Mouse (Mus musculus) kidney, postnatal 36 days (tissue): Measurements from ENCODE around the gene Stmn1.
A peak's percentile ranks its signal among the peaks of the same experiment; 100 is the strongest.

Experiments used
- DNase-seq, 2 experiments: peaks; one replicate each; pipeline ENCODE4 v3.0.0; 2021 to 2022; ENCODE audit warnings: mixed read lengths in 2 of 2

Stmn1 gene

GRCm38 (mm10) chr4:134468215-134468575 lies at the start of gene Stmn1:
TSS of gene Stmn1 (plus strand) at chr4:134468320.
- DNase-seq = peak; percentile 97

DNA sequence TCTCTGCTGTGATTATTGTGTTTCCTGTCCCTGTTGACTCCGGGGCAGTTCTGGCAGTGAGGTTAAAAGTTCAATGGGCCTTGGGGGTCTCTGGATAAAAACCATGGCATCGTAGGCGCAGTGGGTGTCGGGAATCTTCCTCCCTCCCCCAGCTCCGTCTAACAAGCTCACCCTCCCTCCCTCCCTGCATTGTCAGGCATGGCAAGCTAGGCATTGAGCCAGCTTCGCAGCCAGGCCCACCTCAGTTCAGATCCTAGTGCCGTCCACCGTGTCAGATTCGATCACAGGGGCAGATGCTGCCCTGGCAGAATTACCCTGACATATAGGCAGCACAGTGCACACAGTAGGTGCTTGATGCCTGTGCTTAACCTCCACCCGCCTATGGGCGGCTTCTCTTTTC lies 46.1 kb upstream of the Stmn1 start:
- DNase-seq = no peak

GRCm38 (mm10) chr4:134423949-134424348 lies 44.2 kb upstream of the Stmn1 start:
- DNase-seq = no peak

DNA sequence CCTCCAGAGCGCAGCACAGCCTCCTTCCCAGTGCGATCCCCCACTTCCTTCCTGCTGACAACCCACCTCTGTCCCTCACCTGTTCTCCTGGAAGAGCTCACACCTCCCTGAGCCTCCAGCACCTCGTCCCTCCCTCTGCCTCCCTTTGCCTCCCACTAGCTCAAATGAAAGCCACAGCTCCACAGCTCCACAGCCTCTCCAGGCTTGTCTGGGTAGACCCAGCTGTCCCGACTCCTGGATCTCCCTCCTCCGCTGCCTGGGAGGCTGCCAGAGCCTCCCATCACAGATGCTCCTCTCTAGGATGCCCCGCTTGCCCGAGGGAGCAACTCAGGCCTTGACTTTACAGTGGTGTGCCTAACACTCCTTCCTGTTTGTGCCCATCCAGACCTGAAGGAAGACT lies 43.0 kb upstream of the Stmn1 start:
- no peak for DNase-seq

DNA sequence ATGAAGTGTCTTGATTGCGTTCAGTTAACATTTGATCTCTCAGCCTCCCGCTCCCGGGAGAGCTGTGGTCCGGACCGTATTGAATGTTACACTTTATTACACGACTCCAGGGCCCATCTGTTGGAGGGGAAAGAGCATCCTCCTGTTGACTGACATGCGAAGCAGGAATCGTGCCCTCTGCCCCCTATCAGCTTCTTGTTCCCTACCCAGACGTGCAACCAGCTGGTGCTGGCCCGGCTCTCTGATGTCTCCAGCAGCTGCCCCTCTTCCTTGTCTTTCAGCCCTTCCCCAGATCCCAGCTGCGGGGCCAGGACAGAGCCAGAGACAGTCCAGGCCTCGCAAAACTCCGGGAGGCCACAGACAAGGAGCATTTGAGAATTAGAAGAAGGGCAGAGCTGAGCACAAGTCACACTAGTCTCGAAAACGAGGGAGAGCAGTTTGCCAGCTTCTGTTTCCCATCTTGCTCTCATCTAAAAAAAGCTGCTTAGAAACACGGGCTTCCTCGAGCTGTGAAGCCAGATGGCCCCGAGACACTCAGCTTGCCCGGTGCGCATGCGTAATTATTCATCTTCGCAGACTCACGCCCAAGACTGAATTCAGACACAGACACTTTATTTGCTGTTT lies 37.6 kb upstream of the Stmn1 start:
- peak in 1 of 2 experiments; percentile 38 for DNase-seq

- DNase-seq = no peak
Measured at GRCm38 (mm10) chr4:134432686-134433360, 35.3 kb upstream of the Stmn1 start.

DNA sequence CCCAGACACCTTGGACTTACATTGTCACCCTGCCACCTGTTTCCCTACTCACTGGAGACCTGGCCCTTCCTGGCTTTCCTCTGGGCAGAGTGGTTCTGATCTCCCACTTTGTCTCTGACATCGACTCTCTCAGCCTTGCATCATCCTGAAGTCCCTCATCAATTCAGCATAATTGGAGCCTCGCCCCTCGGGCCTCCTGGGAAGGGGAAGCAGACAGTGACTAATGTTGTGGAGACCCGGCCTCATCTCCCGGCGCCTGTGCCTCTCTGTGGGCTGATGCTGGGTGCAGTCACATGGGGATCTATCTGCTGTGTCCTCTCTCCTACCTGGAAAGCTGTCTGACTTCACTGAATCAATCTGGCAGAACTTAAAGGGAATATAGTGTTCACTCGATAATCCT lies 31.9 kb upstream of the Stmn1 start:
- DNase-seq = no peak

- no peak for DNase-seq
Measured at GRCm38 (mm10) chr4:134436659-134437058, 31.5 kb upstream of the Stmn1 start.

DNA sequence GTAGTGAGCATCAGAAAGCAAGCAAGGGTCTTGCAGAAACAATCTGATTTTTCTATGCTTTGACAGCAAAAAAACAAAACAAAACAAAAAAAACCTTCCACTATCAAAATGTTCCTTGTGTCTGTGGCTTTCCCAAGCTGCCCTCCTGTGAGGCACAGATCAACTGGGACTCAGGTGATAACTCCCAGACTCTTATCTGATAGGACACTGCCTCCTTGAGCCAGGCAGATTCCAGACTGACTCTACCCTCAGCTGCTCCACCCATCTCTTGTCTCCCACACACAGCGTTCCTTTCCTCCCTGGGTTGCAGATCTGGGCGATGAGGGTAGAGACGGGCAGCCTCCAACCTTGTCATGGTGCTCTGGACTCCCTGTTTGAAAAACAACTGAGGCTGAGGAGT lies 29.0 kb upstream of the Stmn1 start:
- DNase-seq = no peak

DNA sequence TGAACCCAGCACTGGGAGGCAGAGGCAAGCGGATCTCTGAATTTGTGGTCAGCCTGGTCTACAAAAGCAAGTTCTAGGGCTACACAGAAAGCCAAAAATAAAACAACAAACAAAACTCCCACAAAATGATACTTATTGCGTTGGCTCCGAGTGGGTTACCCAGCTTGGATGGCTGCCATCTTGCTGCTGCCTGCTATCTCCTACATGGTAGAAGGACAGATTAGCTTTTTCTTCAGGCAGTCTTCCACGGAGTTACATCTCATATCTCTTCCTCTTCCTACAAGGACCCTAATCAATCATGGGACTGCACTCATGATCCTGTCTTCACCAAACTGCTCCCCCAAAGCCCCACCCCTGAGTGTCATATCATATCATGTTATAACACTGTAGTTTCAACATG lies 28.2 kb upstream of the Stmn1 start:
- DNase-seq = no peak

DNA sequence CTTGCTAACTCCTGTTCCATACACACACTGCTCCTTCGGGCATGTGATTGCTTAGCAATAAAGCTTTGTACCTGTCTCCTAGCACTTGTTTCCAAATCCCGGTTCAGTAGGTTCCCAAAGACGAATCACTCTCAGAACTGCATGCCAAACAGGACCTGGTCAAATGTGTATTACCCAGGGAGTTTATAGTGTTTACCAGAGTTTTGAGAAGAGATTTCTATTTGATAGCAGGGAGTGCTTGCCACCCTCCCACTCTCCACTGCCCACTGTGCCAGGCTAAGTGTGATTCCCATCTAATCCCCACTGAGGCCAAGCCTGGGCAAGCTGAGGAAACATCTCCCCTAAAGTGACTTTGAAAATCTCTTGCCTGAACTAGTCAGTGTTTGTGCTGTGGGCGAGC lies 25.9 kb upstream of the Stmn1 start:
- DNase-seq = no peak

DNA sequence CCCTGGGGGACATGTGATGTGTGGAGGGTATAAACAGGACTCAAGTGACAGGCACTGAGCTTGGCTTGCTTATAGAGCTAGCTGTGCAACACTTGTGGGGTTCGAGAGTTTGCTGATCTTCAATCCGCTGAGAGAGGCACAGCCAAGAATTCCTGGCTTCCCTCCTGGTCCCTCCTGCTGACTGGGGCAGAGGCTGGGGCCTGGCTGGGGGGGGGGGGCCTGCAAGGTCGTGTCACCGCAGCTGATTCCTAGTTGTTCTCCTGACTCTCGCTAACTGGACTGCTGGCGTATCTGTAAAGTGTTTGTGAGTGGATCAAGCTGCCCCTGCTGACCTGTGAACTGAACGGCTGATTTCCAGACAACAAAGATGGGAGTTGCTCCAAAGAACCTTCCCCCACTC lies 24.5 kb upstream of the Stmn1 start:
- DNase-seq = no peak

DNA sequence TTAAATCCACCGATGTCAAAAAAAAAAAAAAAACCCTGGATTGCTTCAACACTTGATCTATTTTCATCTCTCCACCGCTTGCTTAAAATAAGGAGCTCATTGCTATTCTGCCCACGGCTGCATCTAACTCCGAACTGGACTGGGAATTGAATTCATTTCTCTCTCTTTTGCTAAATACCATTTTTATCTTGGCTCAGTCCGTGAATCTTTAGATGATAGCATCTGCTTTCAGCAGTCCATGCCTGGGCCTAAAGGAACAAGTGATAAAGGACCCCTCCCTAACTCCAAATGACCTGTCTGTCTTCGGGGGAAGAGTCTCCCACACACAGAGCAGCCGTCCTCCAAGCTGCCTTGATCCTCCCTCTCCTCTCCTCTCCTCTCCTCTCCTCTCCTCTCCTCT lies 23.2 kb upstream of the Stmn1 start:
- DNase-seq = no peak

- DNase-seq = no peak
Measured at GRCm38 (mm10) chr4:134445489-134445888, 22.6 kb upstream of the Stmn1 start.

DNA sequence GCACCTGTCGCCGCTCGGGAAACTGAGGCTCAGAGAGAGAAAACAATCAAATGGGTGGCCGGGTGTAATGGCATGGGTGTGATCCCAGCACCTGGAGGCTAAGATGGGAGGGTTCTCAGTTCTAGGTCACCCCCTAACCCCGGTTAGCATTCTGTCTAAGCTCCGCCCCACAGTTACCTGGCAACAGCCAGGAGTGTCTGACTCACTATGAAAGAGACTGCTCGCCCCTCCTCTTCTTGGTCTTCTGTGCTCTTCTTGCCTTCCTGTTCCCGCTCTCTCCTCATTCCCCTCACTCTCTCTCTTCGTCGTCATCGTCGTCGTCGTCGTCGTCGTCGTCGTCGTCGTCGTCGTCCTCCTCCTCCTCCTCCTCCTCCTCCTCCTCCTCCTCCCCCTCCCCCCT lies 20.2 kb upstream of the Stmn1 start:
- DNase-seq = no peak

GRCm38 (mm10) chr4:134449595-134450391 lies 18.3 kb upstream of the Stmn1 start:
- peak in 1 of 2 experiments; percentile 41 for DNase-seq

DNA sequence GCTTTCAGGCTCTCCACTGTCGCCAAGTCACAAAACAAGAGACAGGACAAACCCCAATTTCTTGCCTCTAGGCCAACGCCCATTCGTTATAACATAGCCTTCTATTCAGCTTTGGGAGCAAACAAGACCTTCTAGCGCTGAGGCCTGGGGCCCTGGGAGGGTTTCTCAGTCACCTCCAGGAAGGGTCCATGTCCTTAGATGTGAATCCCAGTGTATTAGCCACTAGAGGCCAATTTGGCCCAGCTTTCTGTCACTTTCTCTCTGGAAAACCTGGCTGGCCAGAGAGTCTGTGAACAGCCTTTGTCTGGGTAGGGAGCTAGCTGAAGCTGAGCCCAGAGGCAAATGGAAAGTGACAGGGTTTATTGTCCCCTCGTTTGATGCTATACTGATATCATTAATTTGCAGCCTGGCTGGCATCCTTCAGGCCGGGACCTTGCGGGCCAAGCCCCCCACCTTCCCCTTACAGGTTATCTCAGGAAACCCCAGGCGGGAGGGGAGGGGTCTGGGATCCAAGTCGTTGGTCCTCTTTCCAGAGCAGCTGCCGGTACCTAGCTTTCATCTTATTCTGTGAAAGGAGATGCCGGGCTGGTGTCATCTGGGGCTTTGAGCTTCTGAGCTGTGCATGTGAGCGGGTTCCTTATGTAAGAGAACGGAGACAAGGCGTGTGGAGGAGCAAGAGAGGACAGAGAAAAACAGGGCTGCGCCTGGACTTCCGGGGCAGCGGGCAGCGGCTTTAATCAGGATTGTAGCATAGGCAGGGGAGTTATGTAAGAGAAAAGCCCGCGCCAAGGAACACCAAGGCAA lies 17.5 kb upstream of the Stmn1 start:
- DNase-seq = peak; percentile 79 to 86

DNA sequence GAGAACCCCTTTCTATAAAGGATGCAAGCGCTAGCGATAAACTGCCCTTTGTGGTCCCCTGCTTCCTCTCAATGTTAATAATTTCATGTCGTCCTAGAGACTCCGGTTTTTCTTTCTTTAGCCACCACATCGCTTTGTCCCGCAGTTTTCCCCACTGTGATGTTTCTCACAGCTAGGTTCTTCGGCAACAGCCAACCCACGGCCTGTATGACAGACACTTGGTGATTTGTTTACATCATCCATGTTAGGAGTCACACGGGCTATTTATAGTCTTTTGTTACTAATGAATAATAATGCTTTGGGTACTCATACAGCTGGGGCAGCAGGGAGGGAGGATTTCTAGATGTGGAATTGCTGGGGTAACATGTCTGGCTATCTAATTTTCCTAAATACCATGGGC lies 16.6 kb upstream of the Stmn1 start:
- no peak for DNase-seq

DNA sequence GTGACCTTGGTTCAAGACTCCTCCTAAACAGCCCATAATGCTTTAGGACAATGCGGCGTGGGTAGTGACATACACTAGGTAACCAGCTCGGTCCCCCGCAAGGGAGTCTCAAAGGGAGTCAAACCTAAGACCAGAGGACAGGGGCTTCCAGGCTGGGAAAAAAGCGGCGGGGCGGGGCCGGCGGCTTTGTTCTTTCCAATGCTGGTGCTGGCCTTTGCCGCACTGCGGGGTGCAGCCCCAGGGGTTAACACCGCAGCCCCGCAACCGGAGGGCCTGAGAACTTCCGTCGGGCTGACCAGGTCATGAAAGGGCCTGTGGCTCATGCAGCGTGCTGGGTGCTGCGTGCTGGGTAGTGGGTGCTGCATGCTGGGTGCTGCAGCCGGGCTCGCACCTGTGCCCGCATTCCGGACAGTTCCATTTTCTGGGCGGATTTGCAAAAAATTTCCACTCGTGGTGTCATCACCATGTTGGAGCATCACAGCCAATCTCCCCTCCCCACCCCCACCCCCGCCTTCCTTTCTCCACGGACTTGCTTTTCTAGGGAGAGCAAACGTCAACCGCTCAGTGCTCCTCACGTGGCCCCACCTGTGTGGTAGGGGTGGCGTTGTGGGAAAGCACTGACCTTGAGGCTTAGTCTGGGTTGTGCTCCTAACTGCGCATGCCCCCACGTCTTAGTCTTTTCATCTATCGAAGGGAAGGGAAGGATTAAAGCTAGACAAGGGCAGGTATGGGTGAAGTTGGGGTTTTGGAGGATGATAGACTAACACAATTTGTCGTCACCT lies 14.3 kb upstream of the Stmn1 start:
- peak; percentile 47 to 62 for DNase-seq

- peak; percentile 59 to 60 for DNase-seq
Measured at GRCm38 (mm10) chr4:134455310-134455709, 12.8 kb upstream of the Stmn1 start.

DNA sequence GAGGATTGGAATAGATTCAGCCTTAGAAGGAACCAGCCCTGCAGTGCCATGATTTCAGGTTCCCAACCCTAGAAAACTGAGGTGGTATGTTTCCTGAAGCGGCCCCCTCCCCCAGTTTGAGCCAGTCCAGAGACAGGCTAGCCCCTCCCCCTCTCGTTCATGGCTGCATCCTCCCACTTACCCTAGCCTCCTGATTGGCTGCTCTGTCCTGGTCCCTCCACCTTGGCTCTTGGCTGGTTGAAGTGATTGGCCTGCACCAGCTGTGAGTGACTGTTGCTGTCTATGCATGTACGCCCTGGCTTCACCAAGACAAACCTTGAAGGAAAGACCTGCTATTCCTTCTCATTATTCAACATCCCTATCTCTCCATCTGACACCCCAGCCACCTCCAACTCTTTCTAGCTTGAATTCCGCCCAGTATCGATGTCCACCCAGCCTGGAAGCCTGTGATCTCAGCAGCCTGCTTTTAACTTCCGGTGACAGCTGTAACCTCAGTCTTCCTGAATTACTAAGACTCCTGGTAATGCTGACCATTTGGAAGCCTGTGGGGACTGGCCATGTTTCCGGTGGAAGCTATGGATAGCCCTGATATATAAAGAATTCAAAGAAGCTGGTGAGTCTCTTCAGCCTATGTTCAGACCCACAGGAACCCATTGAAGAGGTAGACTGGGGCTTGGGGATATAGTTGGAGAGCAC lies 10.8 kb upstream of the Stmn1 start:
- no peak for DNase-seq

GRCm38 (mm10) chr4:134458856-134459255 lies 9.3 kb upstream of the Stmn1 start:
- DNase-seq = no peak
